Mouse (Mus musculus) frontal cortex, postnatal 36 days (tissue): Measurements from ENCODE around the gene Itgb1bp2.

Source experiments
- DNase-seq, 2 experiments: peaks; one replicate each; pipeline ENCODE4 v3.0.0; 2022; ENCODE audit warnings: low spot score in 2 of 2

The Itgb1bp2 gene

DNA sequence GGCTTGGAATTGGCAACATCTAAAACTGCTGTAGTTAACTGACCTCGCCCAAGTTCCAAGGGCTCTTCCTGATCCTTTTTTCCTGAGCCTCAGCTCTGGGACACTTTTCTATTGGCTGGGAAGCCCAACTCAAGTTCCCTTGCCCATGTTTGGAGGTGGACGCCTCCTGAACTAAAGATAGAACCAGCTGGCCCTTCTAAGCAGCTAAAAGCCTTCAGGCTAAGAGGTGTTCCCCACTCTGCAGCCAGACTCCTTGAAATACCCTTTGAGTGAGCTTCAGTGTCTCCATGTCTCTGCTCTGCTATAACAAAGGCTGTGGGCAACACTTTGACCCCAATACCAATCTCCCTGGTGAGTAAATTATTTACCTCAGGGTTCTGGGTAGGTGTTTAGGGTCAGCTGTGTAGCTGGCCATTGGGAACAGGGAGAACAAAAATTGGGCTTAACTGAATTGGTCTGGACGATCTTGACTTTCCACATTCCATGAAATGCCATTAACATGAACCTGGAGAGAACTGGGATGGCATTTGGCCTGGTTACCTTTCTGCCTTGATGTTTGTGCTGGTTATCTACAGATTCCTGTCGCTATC is at the start of gene Itgb1bp2:
Gene Itgb1bp2 (plus strand): TSS at position 203 of the 590 bp plus-strand sequence.
- no peak for DNase-seq

DNA sequence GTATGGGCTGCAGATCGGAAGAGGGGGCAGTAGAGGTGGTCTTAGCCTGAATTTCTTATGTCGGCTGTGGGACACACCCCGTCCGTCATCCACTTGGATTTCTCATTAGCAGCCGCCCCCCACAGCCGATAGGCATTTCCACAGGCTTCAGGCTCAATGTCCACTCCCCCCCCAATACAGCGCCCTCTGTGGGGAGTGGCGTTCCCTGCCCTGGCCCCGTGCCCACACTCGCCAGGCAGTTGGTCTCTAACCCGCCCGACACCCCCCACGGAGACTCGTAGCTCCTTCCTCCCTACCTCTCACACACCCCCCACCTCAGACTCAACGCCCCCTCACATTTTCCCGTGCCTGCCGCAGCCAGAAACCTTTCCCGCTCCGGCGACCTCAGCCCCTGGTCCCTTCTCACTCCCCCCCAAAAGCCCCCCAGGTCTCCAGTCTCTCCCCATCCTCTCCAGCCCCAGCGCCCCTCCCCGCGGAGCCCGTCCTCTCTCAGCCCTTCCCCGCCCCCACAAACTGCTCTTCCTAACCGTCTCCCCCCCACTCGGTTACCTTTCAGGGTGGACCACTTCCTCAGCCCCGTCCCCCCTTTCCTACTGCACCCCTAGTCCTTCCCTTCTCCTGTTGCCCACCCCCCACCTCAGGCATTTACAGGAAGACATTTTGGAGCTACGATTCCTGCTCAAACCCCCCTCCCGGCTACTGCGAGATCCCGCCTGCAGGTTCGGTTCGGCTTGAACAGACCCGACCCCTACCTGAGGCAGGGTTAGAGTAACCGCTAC is 29.8 kb upstream of the Itgb1bp2 start:
- peak; percentile 22 for DNase-seq

DNA sequence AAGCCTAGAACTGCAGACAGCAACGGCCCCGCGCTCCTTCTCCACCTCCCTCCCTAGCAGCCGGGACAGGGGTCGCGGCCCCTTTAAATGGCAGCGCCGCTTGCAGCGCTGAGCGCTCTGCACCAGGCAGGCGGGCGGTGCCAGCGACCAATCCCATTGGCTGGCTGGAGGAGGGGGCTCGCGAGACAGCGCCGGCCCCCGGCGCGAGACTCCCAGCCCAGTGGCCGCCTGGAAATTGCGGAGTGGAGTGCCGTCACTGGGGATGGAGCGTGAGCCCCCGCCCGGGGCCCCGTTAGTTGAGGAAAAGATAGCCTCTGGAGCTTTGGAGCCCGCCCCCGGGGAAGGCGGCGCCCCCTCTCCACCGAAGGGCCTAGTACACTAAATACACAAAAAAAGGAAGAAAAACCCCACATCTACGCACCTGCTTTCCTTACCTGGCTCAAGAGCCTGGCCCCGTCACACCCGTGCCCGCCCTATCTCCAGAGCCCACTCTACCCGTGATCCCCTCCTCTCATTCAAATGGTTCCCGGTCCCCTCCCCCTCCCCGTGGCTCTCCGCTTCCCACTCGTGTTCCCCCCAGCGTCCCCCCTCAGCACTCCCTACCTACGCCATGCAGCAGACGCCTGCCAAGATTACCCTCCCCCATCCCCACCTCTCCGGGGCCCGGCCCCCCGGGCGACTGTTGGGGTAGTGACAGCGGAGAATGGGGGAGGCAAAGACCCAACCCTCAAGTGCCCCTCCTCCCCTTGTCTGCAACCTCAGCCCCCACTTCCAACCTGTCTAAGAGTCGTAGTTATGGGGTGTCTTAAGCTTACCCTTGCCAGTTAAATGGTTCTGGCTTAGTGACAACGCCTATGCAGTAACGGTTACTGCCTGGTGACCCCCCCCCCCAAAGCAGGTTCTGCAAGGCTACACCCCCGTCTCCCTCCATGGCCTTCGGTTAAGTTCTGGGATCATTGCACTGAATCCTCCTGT is 28.9 kb upstream of the Itgb1bp2 start:
- peak; percentile 78 to 84 for DNase-seq

DNA sequence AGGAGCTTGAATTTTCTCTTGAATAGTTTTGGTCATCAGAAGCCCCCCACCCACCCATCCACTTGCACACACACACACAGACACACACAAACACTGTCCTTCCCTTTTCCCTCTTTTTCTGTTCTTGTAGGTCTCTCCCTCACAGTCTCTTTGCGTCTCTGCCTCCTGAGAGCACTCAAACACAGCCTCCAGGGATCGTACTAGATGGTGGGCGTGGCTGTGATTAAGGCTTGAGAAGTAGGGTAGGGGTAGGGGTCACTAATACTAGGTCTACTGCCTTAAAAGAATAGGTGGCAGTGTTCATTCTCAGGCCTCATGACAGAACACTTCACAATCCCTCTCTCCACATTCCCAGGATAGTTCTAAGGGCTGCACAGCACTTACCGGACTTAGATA is 28.2 kb upstream of the Itgb1bp2 start, which contains the start of gene Zmym3:
Gene Zmym3 (minus strand): TSS at position 150 of the 396 bp plus-strand sequence.
- no peak for DNase-seq

DNA sequence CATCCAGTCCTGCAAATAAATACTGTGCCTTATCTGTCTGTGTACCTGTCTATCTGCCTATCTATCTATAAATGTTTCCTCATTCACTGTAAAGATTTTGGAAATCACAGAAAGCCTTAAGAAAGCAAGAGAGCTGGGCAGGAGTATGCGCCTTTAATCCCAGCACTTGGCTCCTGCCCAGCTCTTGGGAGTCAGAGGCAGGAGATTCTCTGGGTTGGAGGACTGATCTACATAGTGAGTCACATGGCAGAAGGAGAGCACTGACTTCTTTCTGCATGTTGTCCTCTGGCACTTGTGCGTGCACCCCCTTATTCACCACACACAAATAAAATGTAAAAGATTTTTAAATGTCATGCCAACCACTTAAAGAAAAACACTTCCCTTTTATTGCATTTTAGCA is 25.4 kb upstream of the Itgb1bp2 start:
- DNase-seq: no peak

DNA sequence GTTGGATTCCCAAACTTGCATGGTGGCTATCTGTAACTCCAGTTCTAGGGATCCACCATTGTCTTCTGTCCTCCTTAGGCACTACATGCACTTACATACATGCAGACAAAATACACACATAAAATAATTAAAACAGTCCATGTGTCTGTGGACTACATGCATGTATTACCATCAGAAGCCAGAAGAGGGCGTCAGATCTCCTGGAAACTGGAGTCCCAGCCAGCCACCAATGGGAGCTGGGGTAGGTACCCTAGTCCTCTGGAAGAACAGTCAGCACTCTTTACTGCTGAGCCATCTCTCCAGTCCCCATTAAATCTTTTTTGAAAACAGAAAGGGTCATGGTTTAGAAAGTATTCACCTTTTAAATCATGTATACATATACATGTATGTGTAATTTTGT is 21.1 kb upstream of the Itgb1bp2 start:
- DNase-seq: no peak

DNA sequence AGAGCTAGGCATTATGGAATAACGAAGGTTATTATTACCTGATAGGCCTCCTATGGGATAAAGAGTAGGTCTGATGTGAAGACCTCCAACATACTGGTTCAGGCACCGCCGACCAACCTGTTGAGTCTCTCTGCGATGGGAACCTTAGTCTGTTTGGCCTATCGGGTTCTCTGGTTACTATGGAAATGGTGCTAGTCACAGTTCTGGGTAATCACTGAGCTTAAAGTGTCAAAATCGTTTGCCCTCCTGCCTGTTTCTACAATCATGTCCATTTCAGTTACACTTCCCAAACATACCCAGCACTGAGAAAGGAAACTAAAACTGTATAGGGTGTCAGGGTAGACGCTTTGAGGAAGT is 20.1 kb upstream of the Itgb1bp2 start:
- no peak for DNase-seq

DNA sequence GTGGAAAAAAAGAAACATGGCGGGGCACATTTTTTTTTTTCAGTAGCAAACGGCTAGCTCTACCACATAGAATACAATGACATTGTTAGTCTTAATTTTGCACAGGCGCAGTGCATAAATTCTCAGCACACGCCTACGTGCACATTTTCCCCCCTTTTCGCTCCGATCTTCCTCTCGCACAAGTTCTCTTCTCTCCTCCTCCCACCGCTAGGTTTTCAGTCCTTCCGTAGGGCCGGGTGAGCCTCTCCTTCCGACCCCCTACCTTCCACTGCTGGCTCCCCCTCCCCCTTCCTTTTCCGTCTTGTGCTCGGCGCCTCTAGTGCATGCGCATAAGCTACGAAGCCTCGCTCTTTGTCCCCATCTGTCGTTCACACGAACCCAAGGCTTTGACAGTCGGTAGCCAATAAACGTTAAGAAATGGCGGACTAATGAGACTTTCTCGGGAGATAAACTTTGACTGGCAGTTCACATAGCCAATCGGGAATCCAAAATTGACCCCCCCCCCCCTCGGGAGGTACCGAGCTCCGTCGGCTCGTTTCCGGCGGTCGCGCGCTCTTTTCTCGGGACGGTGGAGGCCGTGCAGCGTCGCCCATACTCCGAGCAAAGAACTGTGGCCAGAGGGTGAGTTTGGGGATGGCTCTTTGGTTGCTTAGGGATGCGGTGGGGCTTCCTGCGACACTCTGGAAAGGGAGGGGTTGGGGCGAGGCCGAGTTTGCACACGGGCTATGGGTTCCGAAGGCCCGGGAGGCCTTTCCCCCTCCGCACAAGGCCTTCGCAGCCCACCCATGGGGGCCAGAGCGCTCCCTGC is 19.5 kb upstream of the Itgb1bp2 start, which contains the start of gene Nono:
Gene Nono (plus strand): TSS at position 177 of the 808 bp plus-strand sequence.
- DNase-seq: peak; percentile 77

DNA sequence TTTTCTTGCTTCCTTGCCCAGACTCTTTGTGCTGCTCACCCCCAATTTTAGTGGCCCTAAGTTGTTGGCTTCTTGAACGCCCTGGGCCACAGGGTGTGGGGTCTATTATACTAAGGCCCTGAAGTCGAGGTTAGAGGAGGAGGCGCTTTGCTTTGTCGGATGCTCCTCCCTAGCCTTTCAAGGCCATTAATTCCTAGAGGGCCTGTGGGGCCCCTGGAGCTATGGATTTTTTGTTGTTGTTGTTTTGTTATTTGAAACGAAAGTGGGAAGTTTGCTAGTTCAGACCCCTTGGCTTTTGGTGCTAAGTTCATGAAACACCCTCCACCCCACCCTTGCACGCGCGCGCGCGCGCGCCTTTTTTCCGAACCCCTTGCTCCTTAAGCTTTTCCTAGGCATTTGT is 18.9 kb upstream of the Itgb1bp2 start:
- DNase-seq: no peak

DNA sequence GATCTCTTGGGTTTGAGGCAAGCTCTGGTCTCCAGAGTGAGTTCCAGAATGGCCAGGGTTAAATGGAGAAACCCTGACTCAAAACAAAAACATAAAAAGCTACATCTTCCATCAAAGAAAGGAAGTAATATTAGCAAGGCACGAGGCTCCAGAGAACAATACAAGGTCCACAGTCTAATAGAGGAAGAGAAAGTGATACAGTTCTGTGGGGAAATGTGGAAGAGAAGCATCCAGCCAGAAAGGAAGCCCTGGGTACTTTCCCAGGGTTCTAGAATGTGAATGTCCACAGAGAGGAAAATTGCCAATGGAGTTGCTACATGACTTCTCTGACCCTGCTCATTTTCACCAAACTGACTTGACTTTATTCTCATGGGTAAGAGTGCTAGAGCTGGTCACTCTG is 2.3 kb downstream of the Itgb1bp2 start:
- DNase-seq: no peak

DNA sequence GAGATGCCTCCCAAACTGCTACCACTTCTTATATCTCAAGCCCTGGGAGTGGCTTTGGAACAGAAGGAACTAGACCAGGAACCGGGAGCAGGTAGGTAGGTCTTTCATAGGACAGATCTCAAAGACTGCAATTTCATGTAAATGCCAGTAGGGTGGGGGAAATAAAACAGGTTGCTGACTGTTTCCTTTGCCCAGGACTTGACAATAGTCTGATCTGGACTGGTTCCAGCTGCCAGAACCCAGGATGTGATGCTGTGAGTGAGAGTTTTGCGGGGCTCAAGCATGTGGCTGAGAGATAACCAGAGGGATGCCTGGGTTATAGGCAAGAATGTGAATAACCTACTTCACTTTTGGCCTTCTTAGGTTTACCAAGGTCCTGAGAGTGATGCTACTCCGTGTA is 2.7 kb downstream of the Itgb1bp2 start:
- DNase-seq: no peak

DNA sequence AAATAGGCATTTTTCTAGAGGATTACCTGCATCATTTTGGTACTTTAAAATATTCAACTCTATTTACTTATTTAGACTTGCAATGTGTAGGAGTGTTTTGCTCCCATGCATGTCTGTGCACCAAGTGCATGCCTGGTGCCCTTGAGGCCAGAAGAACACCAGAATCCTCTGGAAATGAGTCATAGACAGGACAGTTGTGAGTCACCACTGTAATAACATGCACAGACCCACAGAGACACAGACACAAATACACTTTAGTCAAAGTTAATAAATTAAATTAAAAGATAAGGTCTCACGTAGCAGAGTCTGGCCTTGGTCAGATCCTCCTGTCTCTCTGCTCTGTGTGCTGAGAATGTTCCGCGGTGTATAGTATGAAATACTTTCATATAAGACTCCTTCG is 23.3 kb downstream of the Itgb1bp2 start:
- DNase-seq: no peak

DNA sequence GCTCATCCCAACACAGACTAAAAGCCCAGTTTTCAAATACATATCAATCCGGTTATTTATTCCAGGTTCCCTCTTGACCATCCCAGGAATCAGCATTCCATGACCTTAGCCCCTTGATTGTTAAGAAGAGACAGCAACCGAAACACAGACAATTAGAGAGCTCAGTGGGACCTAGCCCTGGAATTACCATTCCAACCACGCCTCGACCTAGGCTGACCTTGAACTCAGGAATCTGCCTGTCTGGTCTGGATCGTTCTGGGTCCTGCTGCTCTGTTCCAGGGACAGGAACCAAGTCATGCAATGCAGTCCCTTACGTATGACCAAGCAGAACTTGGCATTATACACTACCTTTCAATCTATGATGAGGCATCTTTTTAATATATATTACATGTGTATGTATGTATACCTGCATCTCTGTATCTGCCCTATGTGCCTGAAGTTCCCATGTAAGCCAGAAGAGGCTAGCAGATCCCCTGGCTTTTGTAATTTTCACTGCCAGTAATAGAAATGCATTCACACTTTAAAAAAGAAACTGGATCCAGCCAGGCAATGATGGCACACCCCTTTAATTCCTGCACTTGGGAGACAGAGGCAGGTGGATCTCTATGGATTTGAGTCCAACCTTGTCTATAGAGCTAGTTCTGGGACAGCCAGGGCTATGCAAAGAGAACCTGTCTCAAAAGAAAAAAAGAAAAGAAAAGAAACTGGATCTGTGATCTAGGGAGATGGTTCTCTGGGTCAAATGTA is 32.9 kb downstream of the Itgb1bp2 start:
- no peak for DNase-seq

DNA sequence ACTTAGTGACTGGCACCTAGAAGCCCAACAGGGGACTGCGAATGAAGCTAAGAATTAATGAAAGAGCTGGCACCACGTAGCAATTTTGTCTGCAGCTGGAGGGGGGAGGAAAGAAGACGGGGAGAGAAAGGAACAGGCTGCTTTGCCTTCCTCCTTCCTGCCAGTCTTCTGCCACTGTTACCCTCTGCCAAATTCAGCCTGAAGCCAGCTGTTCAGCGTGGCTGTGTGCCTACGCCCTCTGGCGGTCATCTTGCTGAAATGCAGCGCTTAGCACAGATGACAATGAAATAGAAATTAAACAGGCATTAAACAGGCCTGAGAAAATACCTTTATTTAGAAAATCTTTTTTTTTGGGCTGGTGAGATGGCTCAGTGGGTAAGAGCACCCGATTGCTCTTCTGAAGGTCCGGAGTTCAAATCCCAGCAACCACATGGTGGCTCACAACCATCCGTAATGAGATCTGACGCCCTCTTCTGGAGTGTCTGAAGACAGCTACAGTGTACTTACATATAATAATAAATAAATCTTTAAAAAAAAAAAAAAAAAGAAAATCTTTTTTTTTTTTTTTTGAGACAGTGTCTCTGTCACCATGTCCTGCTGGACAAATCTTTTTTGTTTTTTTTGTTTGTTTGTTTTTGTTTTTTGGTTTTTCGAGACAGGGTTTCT is 37.7 kb downstream of the Itgb1bp2 start:
- peak; percentile 20 to 49 for DNase-seq
